In the genomic region with DNA sequence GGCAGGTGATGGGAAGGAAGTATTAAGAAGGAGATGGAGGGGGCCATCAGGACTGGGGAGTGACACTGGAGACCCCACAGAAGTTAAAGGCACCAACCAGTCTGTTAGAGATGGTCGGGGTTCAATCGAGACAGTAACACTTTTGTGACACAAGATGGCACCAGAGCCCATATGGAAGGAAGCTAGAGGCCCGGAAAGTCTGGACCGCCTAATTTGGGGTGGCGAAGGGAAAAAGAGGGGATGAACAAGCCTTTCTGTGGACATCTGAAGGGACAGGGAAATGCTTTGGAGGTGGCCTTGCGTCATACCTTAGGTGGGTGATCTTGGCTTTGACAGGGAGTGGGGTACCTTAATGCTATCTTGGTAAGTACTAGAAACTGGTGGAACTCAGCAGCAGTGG, we compare ENCODE assay signal across 10 mouse cellular contexts. TPM values are rescaled to one million over a fixed set of nuclear protein-coding genes. Genes with fewer than 3 reads are reported as not detected.
DNase-seq lines count a peak whose midpoint lies in the region; ATAC-seq and TF ChIP-seq lines count a peak whose summit lies in the region.
"Had no signal": no experiment of that assay in that cellular context is flagged by ENCODE, and none has a peak within 500 bp of the region (broad histone marks: within the 10 kb centered on the region; RNA-seq: fewer than 3 reads in every experiment).

No protein-coding gene starts in this region.

- TF ChIP-seq CTCF in gastrocnemius, adult 2 months (IDR thresholded peaks at IDR 0.05): peak; percentile 77

- no peaks in the 10 kb centered on the region for H3K4me1 ChIP-seq in midbrain, embryonic 13.5 days (replicated peaks)
- H3K4me1 ChIP-seq: heart, embryonic 15.5 days; lung, embryonic 15.5 days had no signal

- H3K4me3 ChIP-seq in gastrocnemius, adult 2 months: no peak overlapping the region
- no peak overlapping the region for H3K4me3 ChIP-seq in midbrain, embryonic 13.5 days (replicated peaks)
- H3K4me3 ChIP-seq: heart, embryonic 15.5 days; lung, embryonic 15.5 days had no signal

- intact Hi-C loops in gastrocnemius, adult 2 months (cut with DNase I): loop anchor here (2.0 to 10.0 kb wide), 4 partner anchors 286 to 473 kb away; partner anchors contain the start of gene Cux1

- H3K27me3 ChIP-seq in midbrain, embryonic 13.5 days: no peaks in the 10 kb centered on the region
- H3K27me3 ChIP-seq: heart, embryonic 15.5 days; lung, embryonic 15.5 days had no signal

- DNase-seq in gastrocnemius, adult 2 months: peak; percentile 34
- DNase-seq in gastrocnemius, postnatal 25 days: no peak
- peak; percentile 35 for DNase-seq in lung, postnatal 10 days
- no peak for DNase-seq in lung, adult 18-20 months
- DNase-seq in c-Kit-positive CD71-positive TER-119-negative erythroid progenitor cells, embryonic 14.5 days (ENCODE audit: low read depth): peak; percentile 4
- no peak for DNase-seq in adrenal gland, adult 8-10 months

- H3K4me2 ChIP-seq in midbrain, embryonic 13.5 days (replicated peaks): no peak overlapping the region
- H3K4me2 ChIP-seq: heart, embryonic 15.5 days; lung, embryonic 15.5 days had no signal

- peak; percentile 55; the same call in 1 of the 2 replicates for ATAC-seq in megakaryocyte-erythroid progenitor cell, adult 5-6 weeks (replicated peaks; ENCODE audit: low FRiP score, low TSS enrichment, poor library complexity, severe bottlenecking)
- ATAC-seq in midbrain, embryonic 13.5 days: no peak

- H3K9ac ChIP-seq in midbrain, embryonic 13.5 days (replicated peaks): no peak overlapping the region
- H3K9ac ChIP-seq: heart, embryonic 15.5 days; lung, embryonic 15.5 days had no signal

- H3K36me3 ChIP-seq in midbrain, embryonic 13.5 days: peaks cover 97% of the 10 kb centered on the region

- 66% methylated on average over 6 of the region's 6 CpGs for WGBS in midbrain, embryonic 13.5 days

- H3K27ac ChIP-seq in gastrocnemius, adult 2 months: no peak overlapping the region
- H3K27ac ChIP-seq in midbrain, embryonic 13.5 days: no peak overlapping the region
- H3K27ac ChIP-seq: heart, embryonic 15.5 days; lung, embryonic 15.5 days had no signal

- H3K9me3 ChIP-seq in midbrain, embryonic 13.5 days: no peaks in the 10 kb centered on the region
- H3K9me3 ChIP-seq: heart, embryonic 15.5 days; lung, embryonic 15.5 days had no signal

RNA-seq across cellular contexts. Expression of gene Sh2b2, which starts 35.0 kb away (rescaled TPM):
- total RNA-seq in gastrocnemius, adult 2 months (2021): 1 to 10 TPM; 2.4 to 3.0 TPM
- 1 to 10 TPM; 2.8 to 6.1 TPM for total RNA-seq in gastrocnemius, postnatal 25 days (2021)
- total RNA-seq in megakaryocyte-erythroid progenitor cell, adult 5-6 weeks (2014; fragmentation: Nextera tagmentation): 1.7 and 3.0 TPM in 2 replicates
- total RNA-seq in megakaryocyte-erythroid progenitor cell, adult 5-6 weeks (2017): 0.09 and 1.8 TPM in 2 replicates
- 10 to 100 TPM in 2 of 4 experiments, 1 to 10 TPM in 2; 7.2 to 14.9 (median 11.4) TPM for total RNA-seq in adrenal gland, adult 8-10 months (2022)
- polyA plus RNA-seq in midbrain, embryonic 13.5 days (2015; fragmentation: Nextera tagmentation; extraction: Ambion mirVana): 20.3 and 25.6 TPM in 2 replicates

Comparison
In these comparisons a context has a peak if more than half of its experiments do, and no peak if none do; other contexts are left out.
1. DNase-seq: peak in gastrocnemius, adult 2 months (single experiment), lung, postnatal 10 days (single experiment) and c-Kit-positive CD71-positive TER-119-negative erythroid progenitor cells, embryonic 14.5 days (single experiment); none in gastrocnemius, postnatal 25 days (single experiment), lung, adult 18-20 months (0 of 2) and adrenal gland, adult 8-10 months (single experiment).